Mouse (Mus musculus) ovary, postnatal 10 days (tissue): ENCODE results near the gene Fstl3.
"Not testable (repeated sequence)": the region's sequence is repeated elsewhere in the genome, so short reads cannot be mapped to it uniquely, and the experiment has no call there.

Source experiments
- DNase-seq: peaks from one replicate; pipeline ENCODE4 v3.0.0; 2022; ENCODE audit warnings: low spot score

The Fstl3 gene

GRCm38 (mm10) chr10:79777103-79777531 is at the start of gene Fstl3:
Gene Fstl3 (plus strand): TSS chr10:79777272.
- DNase-seq = no peak

GRCm38 (mm10) chr10:79728323-79729249 is 48.5 kb upstream of the Fstl3 start:
- no peak for DNase-seq

DNA sequence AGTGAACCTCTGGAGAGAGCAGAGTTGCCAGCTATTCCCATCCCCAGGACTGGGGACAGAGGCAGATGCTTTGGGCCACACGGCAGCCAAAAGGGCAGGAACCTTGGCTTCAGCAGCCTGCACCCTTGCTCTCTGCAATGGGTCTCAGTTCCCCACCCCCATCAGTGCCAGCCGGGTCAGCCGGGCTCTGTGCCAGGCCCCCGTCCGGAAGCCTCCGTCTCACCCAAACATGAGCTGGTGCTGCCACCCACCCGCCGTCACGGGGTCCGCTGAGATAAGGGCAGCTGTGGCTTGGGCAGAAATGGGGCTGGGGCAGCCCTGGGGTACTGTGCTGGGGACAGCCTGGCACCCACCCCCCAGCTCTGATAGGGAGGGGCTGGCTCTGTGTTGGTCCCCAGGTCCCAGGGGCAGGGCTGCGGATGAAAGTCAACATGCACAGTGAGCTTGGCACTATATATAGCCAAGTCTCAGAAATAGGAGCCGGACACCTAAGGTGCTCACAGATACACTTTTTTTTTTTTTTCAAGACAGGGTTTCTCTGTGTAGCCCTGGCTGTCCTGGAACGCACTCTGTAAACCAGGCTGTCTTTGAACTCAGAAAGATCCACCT is 47.6 kb upstream of the Fstl3 start:
- DNase-seq = no peak

GRCm38 (mm10) chr10:79732500-79732899 is 44.6 kb upstream of the Fstl3 start:
- DNase-seq = no peak

- DNase-seq = no peak
Observed at GRCm38 (mm10) chr10:79733847-79734246, 43.2 kb upstream of the Fstl3 start.

DNA sequence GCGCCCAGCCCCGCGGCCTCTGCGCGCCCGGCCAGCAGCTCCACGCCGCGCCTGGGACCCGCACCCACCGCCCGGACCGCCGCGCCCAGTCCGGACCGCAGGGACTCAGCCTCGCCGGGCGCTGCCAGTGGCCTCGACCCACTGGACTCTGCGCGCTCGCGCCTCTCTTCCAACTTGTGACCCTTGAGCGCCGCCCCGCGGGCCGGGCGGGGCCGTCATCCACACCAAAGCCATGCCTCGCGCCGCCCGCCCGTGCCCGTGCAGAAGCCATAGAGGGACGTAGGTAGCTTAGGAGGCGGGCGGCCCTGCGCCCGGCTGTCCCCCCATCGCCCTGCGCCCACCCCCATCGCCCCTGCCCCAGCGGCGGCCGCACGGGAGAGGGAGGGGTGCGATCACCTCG is 41.7 kb upstream of the Fstl3 start:
- no peak for DNase-seq

- no peak for DNase-seq
Observed at GRCm38 (mm10) chr10:79736706-79737105, 40.4 kb upstream of the Fstl3 start.

DNA sequence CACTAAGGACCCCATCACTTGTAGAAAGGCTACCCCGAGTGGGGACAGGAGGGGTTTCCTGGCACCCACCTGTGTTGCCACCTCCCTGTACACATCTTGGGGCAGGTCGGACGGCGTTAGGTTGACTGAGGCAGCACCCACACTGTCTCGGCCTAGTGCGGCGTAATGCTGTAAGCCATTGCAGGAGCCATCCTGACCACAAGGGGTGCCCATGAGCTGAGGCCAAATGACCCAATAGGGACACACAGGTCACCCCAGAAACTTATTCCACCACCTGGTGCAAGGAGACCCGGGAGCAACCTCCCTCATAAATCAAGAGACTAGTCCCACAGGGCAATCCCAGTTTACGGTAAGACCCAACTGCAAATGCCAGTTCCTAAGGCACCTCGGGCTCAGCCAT is 38.8 kb upstream of the Fstl3 start:
- no peak for DNase-seq

DNA sequence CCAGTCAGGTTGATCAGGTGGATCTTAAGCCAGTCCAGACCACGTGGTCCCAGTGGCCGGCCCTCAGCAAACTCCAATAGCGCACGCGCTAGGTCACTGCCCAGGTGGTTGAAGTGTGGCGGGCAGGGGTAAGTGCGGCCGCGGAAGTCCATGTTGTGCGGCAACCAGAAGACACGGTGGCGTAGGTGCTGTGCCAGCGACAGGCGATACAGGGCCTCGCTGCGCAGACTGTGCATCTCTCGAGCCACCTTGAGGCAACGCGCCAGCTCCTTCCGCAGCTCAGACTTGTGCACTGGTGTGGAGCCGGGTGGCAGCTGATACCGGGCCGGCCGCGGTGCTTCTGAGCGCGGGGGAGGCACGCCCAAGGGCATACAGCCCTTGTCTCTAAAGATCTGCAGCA is 37.8 kb upstream of the Fstl3 start:
- no peak for DNase-seq

DNA sequence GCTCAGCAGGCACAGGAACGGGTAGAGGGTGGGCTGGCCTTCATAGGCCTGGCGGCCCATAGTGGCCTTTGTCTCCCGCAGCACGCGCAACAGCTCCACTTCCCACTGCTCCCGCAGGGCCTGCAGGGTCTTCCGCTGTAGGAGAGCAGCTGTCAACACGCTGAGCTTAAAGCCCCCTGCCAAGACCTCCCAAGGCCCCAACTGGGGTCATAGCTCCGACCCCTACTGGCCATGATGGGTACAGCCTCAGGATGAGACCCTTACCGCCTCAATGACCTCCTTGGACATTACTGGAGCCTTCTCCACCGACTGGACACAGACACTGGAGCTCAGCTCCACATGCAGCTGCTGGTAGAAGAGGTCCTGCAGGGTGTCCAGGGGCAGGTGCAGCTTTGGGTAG is 36.2 kb upstream of the Fstl3 start:
- DNase-seq = no peak

DNA sequence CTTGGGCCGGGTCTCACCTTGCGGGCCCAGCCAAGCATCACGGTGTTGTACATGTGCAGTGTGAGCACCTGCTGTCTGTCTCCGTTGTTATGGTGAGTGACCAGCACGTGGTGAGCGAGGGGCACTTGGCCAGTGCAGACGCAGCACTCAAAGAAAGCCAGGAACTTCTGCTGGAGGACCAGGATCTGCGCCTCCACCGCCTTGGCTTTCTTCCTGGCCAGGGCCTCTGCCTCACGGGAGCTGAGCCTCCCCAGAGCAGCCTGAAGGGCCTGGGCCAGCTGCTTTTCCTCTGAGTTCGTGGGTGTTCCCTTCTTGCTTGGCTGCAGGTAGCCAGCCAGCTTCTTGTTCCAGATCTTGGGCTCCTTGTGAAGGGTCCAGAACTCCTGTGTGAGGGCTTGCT is 33.9 kb upstream of the Fstl3 start:
- no peak for DNase-seq

GRCm38 (mm10) chr10:79743650-79744365 is 33.3 kb upstream of the Fstl3 start:
- no peak for DNase-seq

DNA sequence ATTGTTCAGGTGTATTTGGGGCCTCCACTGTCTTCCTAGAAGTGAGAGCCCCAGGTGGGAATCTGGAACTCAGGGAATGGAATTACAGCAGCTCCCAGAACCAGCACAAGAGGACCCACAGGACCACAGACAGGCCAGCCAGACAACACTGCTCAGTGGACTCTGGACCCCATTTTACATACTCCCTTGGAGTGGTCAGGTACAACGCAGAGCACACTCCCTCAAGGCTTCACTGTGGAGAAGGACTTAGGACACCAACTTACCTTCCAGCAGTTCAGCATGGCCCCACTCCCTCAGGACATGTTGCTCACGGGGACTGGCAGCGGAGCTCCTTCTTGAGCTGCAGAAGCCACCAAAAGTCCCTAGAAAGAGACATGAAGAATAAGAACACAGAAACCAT is 31.7 kb upstream of the Fstl3 start:
- DNase-seq = no peak

DNA sequence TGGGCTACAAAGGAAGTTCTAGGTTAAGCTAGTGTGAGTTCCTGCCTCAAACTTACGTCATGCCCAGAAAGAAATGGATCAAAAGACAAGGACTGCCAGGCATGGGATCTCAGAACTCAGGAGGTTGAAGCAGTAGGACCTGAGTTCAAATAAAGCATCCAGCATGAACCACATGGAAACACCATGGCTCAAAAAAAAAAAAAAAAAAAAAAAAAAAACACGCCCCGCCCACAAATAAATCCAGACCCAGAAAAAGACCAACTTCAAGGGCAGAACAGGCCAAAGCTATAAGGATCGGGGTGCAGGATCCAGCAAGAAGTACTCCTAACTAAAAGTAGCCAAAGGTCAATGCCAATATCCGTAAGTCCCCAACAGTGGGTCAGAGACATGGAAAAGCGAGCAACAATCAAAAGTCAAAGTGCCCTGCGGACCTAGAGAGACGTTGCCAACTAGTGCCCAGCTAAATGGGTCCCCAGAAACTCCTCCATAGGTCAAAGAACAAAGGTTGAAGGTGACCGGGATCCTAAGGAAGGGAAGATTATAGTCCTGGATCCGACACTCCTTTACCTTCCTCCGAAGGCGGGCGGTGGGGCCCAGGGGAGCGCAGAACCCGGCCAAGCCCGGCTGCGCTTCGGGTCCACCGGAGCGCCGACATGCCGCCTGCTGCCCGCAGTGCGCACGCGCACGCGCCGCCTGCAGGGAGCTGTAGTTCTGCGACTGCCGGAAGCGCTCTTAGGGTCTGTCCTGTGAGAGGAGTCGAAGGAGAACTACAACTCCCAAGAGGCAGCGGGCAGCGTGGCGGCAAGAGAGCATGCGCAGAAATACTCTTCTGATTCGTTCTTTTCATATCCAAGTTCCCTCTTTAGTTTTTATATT is 30.9 kb upstream of the Fstl3 start, which contains the start of gene Polrmt:
Gene Polrmt (minus strand): TSS at position 684 of the 876 bp plus-strand sequence.
- peak; percentile 79 for DNase-seq

GRCm38 (mm10) chr10:79746774-79747151 is 30.3 kb upstream of the Fstl3 start:
- no peak for DNase-seq

- DNase-seq = no peak
Observed at GRCm38 (mm10) chr10:79748496-79748895, 28.6 kb upstream of the Fstl3 start.

DNA sequence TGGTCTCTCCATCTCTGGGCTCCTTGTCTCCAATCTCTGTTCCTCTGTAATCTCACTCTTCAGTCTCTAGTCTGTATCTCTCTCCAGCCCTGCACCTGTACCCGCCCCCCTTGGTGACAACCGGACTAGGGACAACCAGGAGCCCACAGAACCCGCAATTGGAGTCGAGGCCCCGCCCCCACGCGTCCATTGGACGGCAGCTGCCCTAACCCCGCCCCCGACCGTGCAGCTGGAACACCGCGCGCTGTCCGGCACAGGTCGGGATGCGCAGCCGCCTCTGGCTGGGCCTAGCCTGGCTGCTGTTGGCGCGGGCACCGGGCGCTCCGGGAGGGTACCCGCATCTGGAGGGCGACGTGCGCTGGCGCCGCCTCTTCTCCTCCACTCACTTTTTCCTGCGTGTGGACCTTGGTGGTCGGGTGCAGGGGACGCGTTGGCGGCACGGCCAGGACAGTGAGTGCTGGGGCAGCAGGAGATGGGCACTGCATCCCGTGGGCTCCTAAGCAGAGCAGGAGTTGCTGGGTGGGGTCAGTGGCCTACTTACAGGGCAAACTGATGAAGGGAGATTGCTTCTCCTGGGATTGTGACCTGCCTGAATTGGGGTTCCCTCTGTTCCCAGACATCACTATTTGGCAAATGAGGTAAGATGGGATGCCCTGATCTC is 22.1 kb upstream of the Fstl3 start, which contains the start of gene Fgf22:
Gene Fgf22 (plus strand): TSS at position 221 of the 661 bp plus-strand sequence.
- DNase-seq = no peak

- no peak for DNase-seq
Observed at GRCm38 (mm10) chr10:79755854-79756253, 21.2 kb upstream of the Fstl3 start.

DNA sequence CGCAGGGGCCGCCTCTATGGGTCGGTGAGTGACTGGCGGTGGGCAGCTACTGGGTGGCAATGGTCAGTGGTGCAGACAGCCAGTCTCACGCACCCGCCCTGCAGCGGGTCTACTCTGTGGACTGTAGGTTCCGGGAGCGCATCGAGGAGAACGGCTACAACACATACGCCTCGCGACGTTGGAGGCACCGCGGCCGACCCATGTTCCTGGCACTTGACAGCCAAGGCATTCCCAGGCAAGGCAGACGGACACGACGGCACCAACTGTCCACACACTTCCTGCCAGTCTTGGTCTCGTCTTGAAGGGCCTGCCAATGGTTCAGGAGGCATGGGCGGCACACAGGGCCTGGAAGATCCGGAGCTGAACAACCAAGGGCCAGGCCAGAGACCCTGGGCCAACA is 20.4 kb upstream of the Fstl3 start:
- no peak for DNase-seq

DNA sequence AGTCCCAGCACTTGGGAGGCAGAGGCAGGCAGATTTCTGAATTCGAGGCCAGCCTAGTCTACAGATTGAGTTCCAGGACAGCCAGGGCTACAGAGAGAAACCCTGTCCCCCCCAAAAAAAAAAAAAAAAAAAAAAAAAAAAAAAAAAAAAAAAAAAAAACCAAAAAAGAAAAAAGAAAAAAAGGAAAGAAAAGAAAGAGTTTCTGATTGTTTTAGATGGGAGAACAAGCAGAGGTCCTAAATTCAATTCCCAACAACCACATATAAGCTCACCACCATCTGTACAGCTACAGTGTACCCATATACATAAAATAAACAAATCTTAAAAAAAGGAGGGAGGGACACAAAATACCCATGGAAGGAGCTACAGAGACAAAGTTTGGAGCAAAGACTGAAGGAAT is 17.4 kb upstream of the Fstl3 start:
- not testable (repeated sequence) for DNase-seq

DNA sequence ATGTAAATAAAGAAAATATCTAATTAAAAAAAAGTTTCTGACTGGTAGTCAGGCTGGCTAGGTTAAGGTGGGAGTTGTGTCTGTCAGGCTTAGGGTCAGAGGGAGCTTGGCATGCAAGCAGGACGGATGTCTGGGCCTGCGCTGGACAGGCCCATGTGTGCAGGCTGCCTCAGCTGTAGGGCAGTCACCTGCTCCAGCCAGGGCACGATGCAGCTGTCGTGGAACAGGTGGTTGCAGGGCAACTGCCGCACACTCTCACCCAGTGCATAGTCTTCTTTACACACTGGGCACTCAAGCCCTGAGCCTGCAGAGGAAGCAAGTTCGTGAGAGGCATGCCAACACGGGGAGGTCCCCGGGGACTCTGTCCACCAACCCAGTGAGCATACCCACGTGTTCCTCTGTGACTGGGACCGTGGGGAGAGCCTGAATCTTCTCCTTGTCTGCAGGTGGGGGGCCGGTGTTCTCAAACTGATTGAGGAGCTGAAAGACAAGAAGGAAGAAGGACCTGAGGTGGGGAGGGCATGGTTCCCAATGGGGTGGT is 16.4 kb upstream of the Fstl3 start:
- no peak for DNase-seq
